Mouse (Mus musculus) CH12.LX (cell line): ENCODE data around the gene Abcd2. TPM values are rescaled to one million over a fixed set of nuclear protein-coding genes. Genes with fewer than 3 reads are reported as not detected.

Experiments used
- DNase-seq: peaks from one replicate; pipeline ENCODE4 v3.0.0-alpha.2; 2013; ENCODE audit errors: extremely low read depth
- H3K27ac ChIP-seq: 2 replicates; pipeline ENCODE4 v1.5.1; 2012; ENCODE audit warnings: low read depth, mild to moderate bottlenecking, control low read depth, moderate library complexity; ENCODE audit not compliant: insufficient read depth
- H3K27me3 ChIP-seq: replicated peaks from 2 replicates; pipeline ENCODE3; 2012; ENCODE audit warnings: inconsistent platforms
- H3K36me3 ChIP-seq, 2 experiments: replicated peaks in 1 of 2; 2 replicates each; pipeline versions ENCODE3 to v1.6.1; 2012; ENCODE audit warnings: inconsistent platforms in 1 of 2, low read length in 1 of 2, mild to moderate bottlenecking in 1 of 2, mixed read lengths in 1 of 2, moderate library complexity in 1 of 2; ENCODE audit not compliant: control insufficient read depth in 1 of 2, insufficient read depth in 1 of 2
- H3K4me1 ChIP-seq, 2 experiments: 2 replicates each; pipeline ENCODE4 v1.6.1; 2012; ENCODE audit warnings: inconsistent platforms in 1 of 2, moderate library complexity in 1 of 2; ENCODE audit not compliant: insufficient read depth in 2 of 2, control insufficient read depth in 1 of 2
- H3K4me2 ChIP-seq: 2 replicates; pipeline ENCODE4 v1.6.1; 2012; ENCODE audit warnings: low read depth, mild to moderate bottlenecking, control low read depth; ENCODE audit not compliant: poor library complexity, insufficient read depth, severe bottlenecking
- H3K4me3 ChIP-seq, 3 experiments: fragments of 150-350 bp in 1 of 3; sonication (generic) in 1 of 3; replicated peaks in 1 of 3; 2 replicates each; pipeline versions ENCODE3 to v1.5.1; 2011 to 2012; ENCODE audit warnings: low read depth in 2 of 3, low read length in 2 of 3, mild to moderate bottlenecking in 2 of 3, moderate library complexity in 2 of 3, control low read depth in 1 of 3, improper control_type of control experiment in 1 of 3, inconsistent platforms in 1 of 3, mixed read lengths in 1 of 3; ENCODE audit not compliant: poor library complexity in 1 of 3
- H3K79me2 ChIP-seq: replicated peaks from 2 replicates; pipeline ENCODE4 v1.6.1; 2012; ENCODE audit warnings: mild to moderate bottlenecking, moderate library complexity; ENCODE audit not compliant: control insufficient read depth, poor library complexity, insufficient read depth, severe bottlenecking; ENCODE audit errors: extremely low read depth
- H3K9ac ChIP-seq: 2 replicates; pipeline ENCODE4 v1.6.1; 2012; ENCODE audit warnings: low read depth, mild to moderate bottlenecking, control low read depth, moderate library complexity; ENCODE audit not compliant: insufficient read depth
- H3K9me3 ChIP-seq: replicated peaks from 2 replicates; pipeline ENCODE3; 2012; ENCODE audit warnings: low read length, inconsistent platforms, mixed read lengths
- CHD1 ChIP-seq: IDR thresholded peaks from 2 replicates; pipeline ENCODE4 v1.6.1; 2012; ENCODE audit warnings: low read depth, low read length, improper control_type of control experiment, inconsistent platforms
- CHD2 ChIP-seq: IDR thresholded peaks from 2 replicates; pipeline ENCODE4 v1.6.1; 2011; ENCODE audit warnings: low read length, improper control_type of control experiment
- ELF1 ChIP-seq: IDR thresholded peaks from 2 replicates; pipeline ENCODE4 v1.6.1; 2014; ENCODE audit warnings: low read depth, mild to moderate bottlenecking, inconsistent platforms, low read length, improper control_type of control experiment
- HCFC1 ChIP-seq: IDR thresholded peaks from 2 replicates; pipeline ENCODE4 v1.6.1; 2012; ENCODE audit warnings: low read depth, mild to moderate bottlenecking, inconsistent platforms, low read length, improper control_type of control experiment
- IRF4 ChIP-seq: IDR thresholded peaks from 2 replicates; pipeline ENCODE4 v1.6.1; 2014; ENCODE audit warnings: low read depth, mild to moderate bottlenecking, inconsistent platforms, low read length, improper control_type of control experiment
- KAT2A ChIP-seq: IDR thresholded peaks from 2 replicates; pipeline ENCODE4 v1.6.1; 2012; ENCODE audit warnings: low read length, improper control_type of control experiment, inconsistent platforms; ENCODE audit not compliant: insufficient replicate concordance
- MAFK ChIP-seq: IDR thresholded peaks from 2 replicates; pipeline ENCODE4 v1.6.1; 2011; ENCODE audit warnings: low read length, improper control_type of control experiment; ENCODE audit not compliant: insufficient replicate concordance
- MXI1 ChIP-seq: IDR thresholded peaks from 2 replicates; pipeline ENCODE4 v1.6.1; 2011; ENCODE audit warnings: mild to moderate bottlenecking, low read depth, low read length, improper control_type of control experiment
- NELFE ChIP-seq: IDR thresholded peaks from 2 replicates; pipeline ENCODE4 v1.6.1; 2011; ENCODE audit warnings: low read depth, low read length, improper control_type of control experiment
- SMC3 ChIP-seq: IDR thresholded peaks from 2 replicates; pipeline ENCODE4 v1.6.1; 2011; ENCODE audit warnings: low read depth, low read length, improper control_type of control experiment
- TBP ChIP-seq: conservative IDR thresholded peaks from 2 replicates; pipeline ENCODE4 v1.6.1; 2011; ENCODE audit warnings: low read depth, low read length, improper control_type of control experiment
- UBTF ChIP-seq: IDR thresholded peaks from 2 replicates; pipeline ENCODE4 v1.6.1; 2012; ENCODE audit warnings: low read depth, mild to moderate bottlenecking, inconsistent platforms, low read length, improper control_type of control experiment, moderate library complexity
- ZC3H11A ChIP-seq: IDR thresholded peaks from 2 replicates; pipeline ENCODE4 v1.6.1; 2012; ENCODE audit warnings: low read depth, mild to moderate bottlenecking, inconsistent platforms, low read length, improper control_type of control experiment
- dilution Hi-C: fragments of 300-500 bp; cut with MboI; formaldehyde crosslinking; loops from 2 replicates; pipeline ENCODE4 v1.14.3; 2020; ENCODE audit warnings: low sequenced_read_pairs; ENCODE audit not compliant: extremely low pct_unique_long_range_greater_than_20kb, extremely low pct_ligation_motif_present
- in situ Hi-C: fragments of 300-500 bp; cut with MboI; formaldehyde crosslinking; loops from 3 replicates; pipeline ENCODE4 v1.14.3; 2019; ENCODE audit warnings: low sequenced_read_pairs, low pct_ligation_motif_present, low pct_unique_long_range_greater_than_20kb, mixed read lengths
- polyA plus RNA-seq: library from polyadenylated mRNA; unstranded; fragments of >175 nt; gene quantifications from 2 replicates; pipeline ENCODE4 v1.2.1, GENCODE M21; 2012; ENCODE audit warnings: low read depth; ENCODE audit not compliant: insufficient read length
- total RNA-seq, 2 experiments: library from RNA; depleted of rRNA; stranded (reverse); fragments of 300-350 nt in 1 of 2; fragments of >200 nt in 1 of 2; gene quantifications; 2 replicates each; pipeline ENCODE4 v1.2.3; 2012 to 2014

Gene Abcd2
- total and polyA plus RNA-seq, 3 experiments = not detected

GRCm38 (mm10) chr15:91163454-91163853 lies 28.1 kb downstream of the Abcd2 start:
- no peak overlapping the region for H3K27ac ChIP-seq
- dilution Hi-C loops = no loop called here
- H3K4me2 ChIP-seq = no peak overlapping the region
- TF ChIP-seq NELFE = no peak
- no peaks in the 10 kb centered on the region for H3K79me2 ChIP-seq
- H3K9me3 ChIP-seq = peaks cover 48% of the 10 kb centered on the region
- in situ Hi-C loops = no loop called here
- no peak for DNase-seq
- H3K4me3 ChIP-seq = no peak overlapping the region
- H3K27me3 ChIP-seq = no peaks in the 10 kb centered on the region
- no peaks in the 10 kb centered on the region for H3K36me3 ChIP-seq
- H3K4me1 ChIP-seq = no peaks in the 10 kb centered on the region
- H3K9ac ChIP-seq = no peak overlapping the region

GRCm38 (mm10) chr15:91161153-91161552 lies 30.4 kb downstream of the Abcd2 start:
- TF ChIP-seq UBTF = no peak
- dilution Hi-C loops = no loop called here
- in situ Hi-C loops = no loop called here

GRCm38 (mm10) chr15:91153311-91153710 lies 38.3 kb downstream of the Abcd2 start:
- no peak overlapping the region for H3K9ac ChIP-seq
- dilution Hi-C loops = no loop called here
- no peaks in the 10 kb centered on the region for H3K4me1 ChIP-seq
- in situ Hi-C loops = no loop called here
- peaks cover 33% of the 10 kb centered on the region for H3K9me3 ChIP-seq
- no peaks in the 10 kb centered on the region for H3K36me3 ChIP-seq
- no peak overlapping the region for H3K4me2 ChIP-seq
- DNase-seq = no peak
- no peaks in the 10 kb centered on the region for H3K27me3 ChIP-seq
- no peak overlapping the region for H3K4me3 ChIP-seq
- TF ChIP-seq TBP = no peak
- TF ChIP-seq ZC3H11A = no peak
- TF ChIP-seq MXI1 = no peak
- TF ChIP-seq CHD2 = no peak
- no peak for TF ChIP-seq HCFC1
- no peak for TF ChIP-seq IRF4
- TF ChIP-seq KAT2A = no peak
- no peak for TF ChIP-seq MAFK
- no peak for TF ChIP-seq UBTF
- TF ChIP-seq ELF1 = no peak
- no peak for TF ChIP-seq CHD1
- TF ChIP-seq SMC3 = no peak
- no peak for TF ChIP-seq NELFE
- no peaks in the 10 kb centered on the region for H3K79me2 ChIP-seq
- no peak overlapping the region for H3K27ac ChIP-seq

More at GRCm38 (mm10) chr15:91161153-91161552, 30.4 kb downstream of the Abcd2 start:
- H3K4me3 ChIP-seq = no peak overlapping the region
- no peaks in the 10 kb centered on the region for H3K4me1 ChIP-seq
- H3K9me3 ChIP-seq = peaks cover 41% of the 10 kb centered on the region
- no peaks in the 10 kb centered on the region for H3K79me2 ChIP-seq
- no peaks in the 10 kb centered on the region for H3K27me3 ChIP-seq
- no peaks in the 10 kb centered on the region for H3K36me3 ChIP-seq
- no peak overlapping the region for H3K9ac ChIP-seq
- H3K27ac ChIP-seq = no peak overlapping the region
- no peak for DNase-seq
- no peak overlapping the region for H3K4me2 ChIP-seq
